Mouse (Mus musculus): ENCODE measurements around the gene Noa1.

GRCm38 (mm10) chr5:77262105-77262504 is 47.8 kb downstream of the Noa1 start:
- TF ChIP-seq CTCF (IDR thresholded peaks at IDR 0.05; ENCODE audit: borderline replicate concordance, control insufficient read depth, extremely low read depth, insufficient read depth, low read length, poor library complexity) (no peak), POLR2A (IDR thresholded peaks at IDR 0.05; ENCODE audit: control insufficient read depth, extremely low read depth, insufficient read depth, low read length, poor library complexity) (no peak)
